Mouse (Mus musculus): Measurements from ENCODE around the gene Gpc1. TPM values are rescaled to one million over a fixed set of nuclear protein-coding genes. Genes with fewer than 3 reads are reported as not detected.

Gene Gpc1
- polyA plus RNA-seq, 1 experiment from 2014 or later: 4.1 TPM

DNA sequence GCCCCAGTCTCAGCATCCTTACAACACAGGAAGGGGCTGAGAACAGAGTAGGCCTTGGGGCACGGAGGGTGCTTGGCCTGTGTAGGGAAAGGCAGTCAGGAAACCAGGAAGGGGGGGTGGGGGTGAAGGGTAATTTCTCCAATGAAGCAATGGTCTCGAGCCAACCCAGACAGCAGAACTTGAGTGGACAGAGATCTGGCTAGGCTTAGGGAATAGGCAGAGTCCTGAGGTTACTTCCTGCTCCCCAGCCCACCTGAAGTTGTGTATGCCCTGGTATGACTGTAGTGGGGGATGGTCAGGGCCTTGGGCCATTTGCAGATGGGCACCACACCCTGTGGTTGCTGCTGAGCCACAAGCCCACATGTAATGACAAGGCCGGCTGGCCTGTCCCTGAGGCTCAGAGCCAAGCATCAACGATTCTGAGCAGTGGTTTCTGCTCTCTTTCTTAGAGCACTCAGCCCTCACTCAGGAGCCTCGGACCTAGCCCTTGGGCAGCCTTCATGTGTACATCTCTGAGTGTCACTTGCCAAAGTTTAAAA is 15.6 kb upstream of the Gpc1 start:
- Histone ChIP-seq H3K36me3 (ENCODE audit: control insufficient read depth, insufficient read depth) (no peaks in the 10 kb centered on the region), H3K9ac (ENCODE audit: low read depth, low read length) (no peak overlapping the region), H3K4me3 (ENCODE audit: low read depth, low read length) (no peak overlapping the region), H3K4me1 (ENCODE audit: control insufficient read depth, low read depth, low read length) (no peaks in the 10 kb centered on the region), H3K4me2 (ENCODE audit: low read depth, low read length) (no peak overlapping the region), H3K27me3 (ENCODE audit: control insufficient read depth, insufficient read depth, low read depth, low read length) (no peaks in the 10 kb centered on the region), H3K27ac (ENCODE audit: low read length) (no peak overlapping the region), H3K9me3 (replicated peaks; ENCODE audit: control insufficient read depth, low read length) (no peaks in the 10 kb centered on the region)
- WGBS (ENCODE audit: insufficient replicate concordance): 41% methylated on average over 5 of the region's 5 CpGs
- no peak for ATAC-seq (ENCODE audit: low read depth)

DNA sequence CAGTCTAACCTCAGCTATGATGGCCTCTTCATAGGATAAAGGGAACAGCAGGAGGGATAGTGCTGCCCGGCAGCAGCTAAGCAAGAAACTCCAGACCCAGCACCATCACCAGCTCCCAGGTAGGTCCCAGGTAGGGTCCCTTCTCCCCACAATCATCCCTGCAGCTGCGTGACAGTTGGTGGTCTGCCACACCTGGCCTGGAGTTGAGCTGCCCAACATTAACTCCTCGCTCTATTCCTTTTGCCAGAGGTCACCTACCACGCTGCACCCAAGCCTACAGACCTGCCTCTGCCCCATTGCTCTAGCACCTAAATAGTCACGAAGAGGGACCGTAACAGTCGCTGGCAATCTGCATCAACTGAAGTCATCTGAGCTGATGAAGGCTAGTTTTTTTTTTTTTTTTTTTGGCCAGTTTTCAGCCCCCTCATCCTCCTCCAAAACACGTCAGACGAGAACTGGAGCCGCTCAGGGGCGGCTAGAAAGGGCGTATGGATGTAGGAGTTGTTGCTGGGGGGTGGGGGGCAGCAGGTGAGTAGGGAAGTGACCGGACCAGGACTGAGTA is 738 bp upstream of the Gpc1 start:
- Histone ChIP-seq H3K36me3 (ENCODE audit: control insufficient read depth, insufficient read depth) (no peaks in the 10 kb centered on the region), H3K9me3 (replicated peaks; ENCODE audit: control insufficient read depth, low read length) (no peaks in the 10 kb centered on the region), H3K4me2 (ENCODE audit: low read depth, low read length) (peak overlapping the region; percentile 77), H3K27ac (ENCODE audit: low read length) (no peak overlapping the region), H3K27me3 (ENCODE audit: control insufficient read depth, insufficient read depth, low read depth, low read length) (peaks cover 41% of the 10 kb centered on the region), H3K9ac (ENCODE audit: low read depth, low read length) (no peak overlapping the region), H3K4me1 (ENCODE audit: control insufficient read depth, low read depth, low read length) (peaks cover 4% of the 10 kb centered on the region), H3K4me3 (ENCODE audit: low read depth, low read length) (peak overlapping the region; percentile 59; the same call in 1 of the 2 replicates)
- 9% methylated on average over 13 of the region's 13 CpGs for WGBS (ENCODE audit: insufficient replicate concordance)
- ATAC-seq (ENCODE audit: low read depth): no peak

DNA sequence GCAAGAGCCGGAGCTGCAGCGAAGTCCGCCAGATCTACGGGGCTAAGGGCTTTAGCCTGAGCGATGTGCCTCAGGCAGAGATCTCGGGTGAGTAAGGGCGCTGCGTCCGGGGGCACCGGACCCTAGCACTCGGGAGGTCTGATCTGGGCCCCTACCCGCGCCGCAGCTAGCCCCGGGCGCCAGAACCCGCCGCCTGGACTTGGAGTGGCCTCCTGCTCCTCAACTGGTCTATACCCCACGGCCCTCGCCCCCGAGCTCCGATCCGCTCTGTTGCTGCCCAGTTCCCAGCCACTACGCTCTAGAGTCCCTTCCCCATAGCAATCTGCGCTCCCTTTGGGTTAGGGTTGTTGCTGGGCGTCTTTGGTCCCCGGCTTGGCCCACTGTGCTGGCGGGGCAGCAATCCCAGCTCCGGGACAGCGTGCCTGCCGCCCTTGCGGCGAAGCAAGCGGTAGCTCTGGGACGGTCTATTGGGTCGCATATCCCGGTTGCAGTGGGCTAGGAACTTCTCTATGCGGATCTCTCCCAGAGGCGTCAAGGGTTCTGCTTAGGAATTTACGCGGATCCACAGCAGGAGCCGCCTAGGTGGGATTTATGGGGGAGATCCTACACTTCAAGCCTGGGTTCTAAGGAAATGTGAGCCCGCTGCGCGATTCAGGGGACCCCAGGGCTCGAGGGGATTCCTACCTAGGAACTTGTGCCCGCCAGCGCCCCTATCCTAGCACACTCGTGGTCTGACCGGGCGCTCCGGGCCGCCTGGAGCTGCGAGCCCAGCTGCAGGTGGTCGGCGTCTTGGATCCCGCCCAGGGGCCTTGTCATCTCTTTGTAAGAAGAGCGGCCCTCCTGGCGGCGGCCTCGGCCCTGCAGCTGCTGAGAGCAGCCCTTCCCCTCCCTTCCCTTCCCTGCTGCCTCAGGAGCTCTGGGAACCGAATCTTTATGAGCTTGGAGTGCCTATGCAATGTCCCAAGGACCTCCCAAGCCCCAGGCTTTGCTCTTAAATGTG is 866 bp downstream of the Gpc1 start:
- Histone ChIP-seq H3K4me3 (ENCODE audit: low read depth, low read length) (peak overlapping the region; percentile 59), H3K27ac (ENCODE audit: low read length) (no peak overlapping the region), H3K9me3 (replicated peaks; ENCODE audit: control insufficient read depth, low read length) (no peaks in the 10 kb centered on the region), H3K36me3 (ENCODE audit: control insufficient read depth, insufficient read depth) (no peaks in the 10 kb centered on the region), H3K4me2 (ENCODE audit: low read depth, low read length) (peak overlapping the region; percentile 77), H3K9ac (ENCODE audit: low read depth, low read length) (peak overlapping the region; percentile 51), H3K27me3 (ENCODE audit: control insufficient read depth, insufficient read depth, low read depth, low read length) (peaks cover 41% of the 10 kb centered on the region), H3K4me1 (ENCODE audit: control insufficient read depth, low read depth, low read length) (peaks cover 4% of the 10 kb centered on the region)
- no peak for ATAC-seq (ENCODE audit: low read depth)
- 3% methylated on average over 61 of the region's 62 CpGs for WGBS (ENCODE audit: insufficient replicate concordance)

DNA sequence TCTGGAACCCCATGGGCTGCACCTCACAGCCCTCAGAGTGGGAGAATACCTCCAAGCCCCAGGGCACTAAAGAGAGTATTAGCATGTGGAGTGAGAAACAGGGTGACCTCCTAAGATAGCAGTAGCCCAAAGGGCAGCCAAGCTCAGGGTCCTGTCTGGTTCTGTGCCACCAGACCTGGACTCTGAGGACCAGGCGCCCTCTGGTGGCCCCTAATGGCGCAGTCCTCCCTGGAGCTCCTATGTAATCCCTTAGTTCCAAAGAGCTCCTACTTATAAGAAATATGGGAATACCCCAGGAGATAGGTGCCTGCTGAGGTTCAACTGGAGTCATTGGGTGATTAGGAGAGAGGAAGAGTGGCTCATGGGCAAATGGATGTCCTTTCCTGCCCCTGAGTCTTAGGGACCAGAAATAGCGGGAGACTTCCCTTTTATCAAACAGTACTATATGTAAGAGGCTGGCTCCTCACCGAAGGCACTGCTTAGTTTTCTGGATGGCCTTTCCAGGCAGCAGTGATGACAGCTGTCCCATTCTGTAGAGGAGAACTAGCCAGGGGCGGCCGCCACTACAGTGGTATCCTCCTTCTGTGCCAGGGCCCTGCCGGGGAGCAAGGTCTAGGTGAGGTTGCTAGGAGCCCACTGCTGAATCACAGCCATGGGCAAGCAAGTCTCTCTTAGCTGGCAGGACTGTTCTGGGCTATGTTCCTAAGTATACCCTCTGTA is 2.7 kb downstream of the Gpc1 start:
- Histone ChIP-seq H3K4me2 (ENCODE audit: low read depth, low read length) (no peak overlapping the region), H3K4me1 (ENCODE audit: control insufficient read depth, low read depth, low read length) (peaks cover 4% of the 10 kb centered on the region), H3K36me3 (ENCODE audit: control insufficient read depth, insufficient read depth) (no peaks in the 10 kb centered on the region), H3K9ac (ENCODE audit: low read depth, low read length) (no peak overlapping the region), H3K4me3 (ENCODE audit: low read depth, low read length) (no peak overlapping the region), H3K9me3 (replicated peaks; ENCODE audit: control insufficient read depth, low read length) (no peaks in the 10 kb centered on the region), H3K27ac (ENCODE audit: low read length) (no peak overlapping the region), H3K27me3 (ENCODE audit: control insufficient read depth, insufficient read depth, low read depth, low read length) (peaks cover 41% of the 10 kb centered on the region)
- ATAC-seq (ENCODE audit: low read depth): no peak
- WGBS (ENCODE audit: insufficient replicate concordance): 38% methylated on average over 7 of the region's 7 CpGs

DNA sequence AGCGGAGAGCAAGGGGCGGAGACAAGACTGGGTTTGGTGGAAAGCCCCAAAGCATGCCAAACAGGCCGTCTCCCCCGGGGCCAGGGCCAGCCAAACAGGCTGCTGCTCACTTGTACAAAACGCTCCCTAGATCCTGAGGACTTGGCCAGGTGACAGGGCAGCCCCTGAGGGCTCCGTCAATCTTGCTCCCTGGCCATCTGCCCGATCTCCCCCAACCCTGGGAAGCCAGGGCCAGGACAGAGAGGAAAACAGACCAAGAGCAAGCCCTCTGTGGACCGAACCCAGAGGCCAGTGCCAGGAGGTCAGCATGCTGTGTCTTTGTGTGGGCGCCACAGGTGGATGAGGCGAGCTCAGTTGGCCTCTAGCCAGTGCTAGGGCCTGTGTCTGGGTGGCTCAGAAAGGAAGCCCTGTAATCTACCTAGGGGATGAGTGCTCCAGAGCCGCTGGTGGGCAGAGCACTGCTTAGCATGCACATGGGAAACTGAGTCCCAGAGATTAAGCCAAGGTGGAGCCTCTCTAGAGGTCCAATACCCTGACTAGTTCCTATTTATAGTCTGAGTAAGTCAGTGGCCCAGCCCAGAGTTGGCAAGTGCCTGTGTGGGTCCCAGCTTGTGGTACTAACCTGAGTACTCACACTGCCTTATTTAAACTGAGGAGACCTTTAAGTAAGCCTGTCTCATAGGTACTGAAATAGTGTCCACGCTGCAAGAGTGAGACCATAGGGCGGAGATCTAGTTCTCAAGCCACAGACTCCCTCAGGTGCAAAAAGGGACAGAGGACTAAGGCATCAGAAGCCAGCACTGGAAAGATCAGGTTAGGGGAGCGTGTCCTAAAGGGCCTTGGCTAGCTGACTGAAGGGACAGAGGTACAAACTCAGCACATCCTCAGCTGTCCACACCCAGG is 6.7 kb downstream of the Gpc1 start:
- Histone ChIP-seq H3K9me3 (replicated peaks; ENCODE audit: control insufficient read depth, low read length) (no peaks in the 10 kb centered on the region), H3K4me2 (ENCODE audit: low read depth, low read length) (no peak overlapping the region), H3K4me3 (ENCODE audit: low read depth, low read length) (no peak overlapping the region), H3K27ac (ENCODE audit: low read length) (no peak overlapping the region), H3K27me3 (ENCODE audit: control insufficient read depth, insufficient read depth, low read depth, low read length) (peaks cover 7% of the 10 kb centered on the region), H3K4me1 (ENCODE audit: control insufficient read depth, low read depth, low read length) (no peaks in the 10 kb centered on the region), H3K36me3 (ENCODE audit: control insufficient read depth, insufficient read depth) (no peaks in the 10 kb centered on the region), H3K9ac (ENCODE audit: low read depth, low read length) (no peak overlapping the region)
- 58% methylated on average over 14 of the region's 14 CpGs for WGBS (ENCODE audit: insufficient replicate concordance)
- no peak for ATAC-seq (ENCODE audit: low read depth)

DNA sequence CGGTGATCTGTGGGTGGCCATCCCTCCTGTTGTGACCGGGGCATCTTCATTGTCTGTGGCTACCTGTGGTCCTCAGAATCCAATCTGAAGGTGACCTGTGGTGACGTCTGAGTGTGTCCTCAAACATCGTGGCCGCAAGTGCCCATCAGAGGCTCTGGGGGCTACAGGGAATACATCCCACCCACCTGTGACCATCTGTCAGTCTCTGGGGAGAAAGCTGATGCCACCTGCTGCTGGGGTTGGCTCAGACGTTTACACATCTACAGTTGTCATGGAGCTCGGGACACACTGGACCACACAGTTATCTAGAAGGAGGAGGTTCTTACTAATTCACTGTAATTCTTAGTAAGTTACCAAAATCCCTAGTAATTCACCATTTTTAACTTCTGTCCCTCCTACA is 7.8 kb downstream of the Gpc1 start:
- no peaks in the 10 kb centered on the region for H3K36me3 ChIP-seq (ENCODE audit: control insufficient read depth, insufficient read depth)
- H3K4me2 ChIP-seq (ENCODE audit: low read depth, low read length): no peak overlapping the region
- H3K27me3 ChIP-seq (ENCODE audit: control insufficient read depth, insufficient read depth, low read depth, low read length): no peaks in the 10 kb centered on the region
- H3K4me1 ChIP-seq (ENCODE audit: control insufficient read depth, low read depth, low read length): no peaks in the 10 kb centered on the region
- no peaks in the 10 kb centered on the region for H3K9me3 ChIP-seq (replicated peaks; ENCODE audit: control insufficient read depth, low read length)
- 52% methylated on average over 7 of the region's 7 CpGs for WGBS (ENCODE audit: insufficient replicate concordance)
- no peak overlapping the region for H3K27ac ChIP-seq (ENCODE audit: low read length)
- no peak for ATAC-seq (ENCODE audit: low read depth)
- no peak overlapping the region for H3K4me3 ChIP-seq (ENCODE audit: low read depth, low read length)
- no peak overlapping the region for H3K9ac ChIP-seq (ENCODE audit: low read depth, low read length)

DNA sequence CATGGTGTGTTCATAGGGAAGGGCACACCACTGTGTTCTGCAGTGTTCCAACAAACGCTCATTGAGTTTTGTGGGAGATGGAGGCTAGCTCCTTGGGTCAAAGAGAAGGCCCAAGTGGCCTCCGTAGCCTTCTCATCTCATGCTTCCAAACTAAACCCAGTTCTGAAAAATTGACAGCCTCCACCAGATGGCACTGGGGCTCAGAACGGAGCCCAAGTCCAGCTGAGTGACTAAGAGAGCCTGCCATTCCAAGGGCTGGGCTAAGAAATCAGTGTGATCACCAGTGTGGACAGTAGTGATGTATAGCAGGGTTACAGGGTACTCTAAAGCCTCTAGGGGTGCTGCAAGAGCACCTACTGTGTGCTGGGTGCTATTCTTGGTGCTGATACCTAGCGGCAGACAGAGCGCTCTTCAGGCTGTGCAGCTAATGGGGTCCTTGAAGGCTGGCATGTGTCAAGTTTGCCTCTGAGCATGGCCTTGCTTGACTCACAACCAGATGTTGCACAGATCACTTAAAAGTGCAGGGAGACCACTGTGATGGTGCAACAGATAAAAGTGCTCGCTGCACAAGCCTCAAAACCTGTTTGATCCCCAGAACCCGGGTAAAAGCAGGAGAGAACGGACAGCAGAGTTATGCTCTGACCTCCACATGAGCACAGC is 8.9 kb downstream of the Gpc1 start:
- Histone ChIP-seq H3K36me3 (ENCODE audit: control insufficient read depth, insufficient read depth) (no peaks in the 10 kb centered on the region), H3K4me2 (ENCODE audit: low read depth, low read length) (no peak overlapping the region), H3K9ac (ENCODE audit: low read depth, low read length) (no peak overlapping the region), H3K27ac (ENCODE audit: low read length) (no peak overlapping the region), H3K9me3 (replicated peaks; ENCODE audit: control insufficient read depth, low read length) (no peaks in the 10 kb centered on the region), H3K4me1 (ENCODE audit: control insufficient read depth, low read depth, low read length) (no peaks in the 10 kb centered on the region), H3K27me3 (ENCODE audit: control insufficient read depth, insufficient read depth, low read depth, low read length) (no peaks in the 10 kb centered on the region), H3K4me3 (ENCODE audit: low read depth, low read length) (no peak overlapping the region)
- no peak for ATAC-seq (ENCODE audit: low read depth)
- WGBS (ENCODE audit: insufficient replicate concordance): 66% methylated on average over 8 of the region's 8 CpGs

DNA sequence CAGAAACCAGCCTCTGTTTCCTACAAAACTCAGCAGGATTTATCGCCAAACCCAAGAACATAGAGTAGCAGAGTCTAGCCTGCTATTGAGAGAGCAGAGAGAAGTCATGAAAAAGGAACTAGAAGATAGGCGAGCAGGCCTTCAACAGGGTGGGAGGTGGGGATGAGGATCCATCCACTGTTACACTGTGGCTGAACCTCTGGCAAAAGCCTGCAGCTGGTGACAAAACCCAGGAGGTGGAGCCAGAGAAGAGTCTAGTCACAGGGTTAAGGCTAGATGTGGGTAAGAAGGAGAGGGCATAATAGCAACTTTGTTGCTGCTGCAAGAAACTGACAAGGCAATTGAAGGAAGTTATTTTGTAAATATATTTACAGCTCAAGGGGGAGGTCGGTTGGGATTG is 10.0 kb downstream of the Gpc1 start:
- no peak overlapping the region for H3K9ac ChIP-seq (ENCODE audit: low read depth, low read length)
- ATAC-seq (ENCODE audit: low read depth): no peak

More for the DNA sequence above, 10.0 kb downstream of the Gpc1 start:
- 43% methylated on average over 3 of the region's 3 CpGs for WGBS (ENCODE audit: insufficient replicate concordance)
- Histone ChIP-seq H3K4me2 (ENCODE audit: low read depth, low read length) (no peak overlapping the region), H3K27ac (ENCODE audit: low read length) (no peak overlapping the region), H3K27me3 (ENCODE audit: control insufficient read depth, insufficient read depth, low read depth, low read length) (no peaks in the 10 kb centered on the region), H3K9me3 (replicated peaks; ENCODE audit: control insufficient read depth, low read length) (no peaks in the 10 kb centered on the region), H3K4me1 (ENCODE audit: control insufficient read depth, low read depth, low read length) (no peaks in the 10 kb centered on the region), H3K4me3 (ENCODE audit: low read depth, low read length) (no peak overlapping the region), H3K36me3 (ENCODE audit: control insufficient read depth, insufficient read depth) (no peaks in the 10 kb centered on the region)

All from liver, embryonic 16.5 days (tissue).